7 mouse cellular contexts compared by ENCODE assay signal in genomic region chr8:100942680-100943427, GRCm38 (mm10).
DNase-seq lines count a peak whose midpoint lies in the region; ATAC-seq lines count a peak whose summit lies in the region.

No protein-coding gene starts in this region.

- H3K27ac ChIP-seq in midbrain, embryonic 14.5 days (replicated peaks; ENCODE audit: low read depth, low read length) = peak overlapping the region; percentile 49
- no peak overlapping the region for H3K27ac ChIP-seq in midbrain, embryonic 10.5 days (replicated peaks)

- no peak overlapping the region for H3K9ac ChIP-seq in midbrain, embryonic 14.5 days (replicated peaks; ENCODE audit: low read length)

- no peaks in the 10 kb centered on the region for H3K36me3 ChIP-seq in midbrain, embryonic 14.5 days (ENCODE audit: control insufficient read depth, insufficient read depth, low read length)
- H3K36me3 ChIP-seq in midbrain, embryonic 10.5 days = no peaks in the 10 kb centered on the region

- peaks cover 6% of the 10 kb centered on the region; the same call in 1 of the 2 replicates for H3K4me1 ChIP-seq in midbrain, embryonic 14.5 days (ENCODE audit: control insufficient read depth, insufficient read depth, low read length)
- H3K4me1 ChIP-seq in midbrain, embryonic 10.5 days = peaks cover 8% of the 10 kb centered on the region

- H3K4me3 ChIP-seq in midbrain, embryonic 14.5 days (replicated peaks; ENCODE audit: low read depth, low read length) = no peak overlapping the region
- no peak overlapping the region for H3K4me3 ChIP-seq in midbrain, embryonic 10.5 days

- intact Hi-C loops in left cerebral cortex, postnatal 25 days (cut with DNase I) = loop anchor here (10.0 kb wide), 1 partner anchor 1122 kb away; no protein-coding TSS in a partner anchor

- peak; percentile 88 for DNase-seq in midbrain, embryonic 14.5 days
- DNase-seq in midbrain, embryonic 10.5 days (ENCODE audit: low spot score) = no peak
- DNase-seq in frontal cortex, postnatal 10 days (ENCODE audit: low spot score in 2 of 2) = peak; percentile 11 to 24
- peak; percentile 26 to 63 for DNase-seq in left cerebral cortex, postnatal 25 days (ENCODE audit: low spot score in 2 of 2)
- no peak for DNase-seq in urinary bladder, postnatal 10 days (ENCODE audit: low spot score)
- DNase-seq in urinary bladder, adult 2 months (ENCODE audit: low spot score) = no peak
- no peak for DNase-seq in heart, postnatal 4 days

- H3K27me3 ChIP-seq in midbrain, embryonic 14.5 days (ENCODE audit: control insufficient read depth, insufficient read depth, low read length) = no peaks in the 10 kb centered on the region
- H3K27me3 ChIP-seq in midbrain, embryonic 10.5 days (ENCODE audit: low read depth, poor library complexity, severe bottlenecking) = no peaks in the 10 kb centered on the region

- H3K4me2 ChIP-seq in midbrain, embryonic 14.5 days (ENCODE audit: low read length) = no peak overlapping the region

- no peaks in the 10 kb centered on the region for H3K9me3 ChIP-seq in midbrain, embryonic 14.5 days (ENCODE audit: control insufficient read depth, low read length)
- no peaks in the 10 kb centered on the region for H3K9me3 ChIP-seq in midbrain, embryonic 10.5 days (replicated peaks)

- ATAC-seq in midbrain, embryonic 14.5 days (ENCODE audit: low FRiP score, low TSS enrichment) = peak; percentile 69; the same call in 1 of the 2 replicates

- WGBS in midbrain, embryonic 14.5 days = 53% methylated on average over 6 of the region's 6 CpGs
- 83% methylated on average over 6 of the region's 6 CpGs for whole genome bisulfite sequencing in midbrain, embryonic 10.5 days

Comparison
In these comparisons a context has a peak if more than half of its experiments do, and no peak if none do; other contexts are left out.
1. DNase-seq: peak in midbrain, embryonic 14.5 days (single experiment), frontal cortex, postnatal 10 days (2 of 2) and left cerebral cortex, postnatal 25 days (2 of 2); none in midbrain, embryonic 10.5 days (single experiment), urinary bladder, postnatal 10 days (single experiment), urinary bladder, adult 2 months (single experiment) and heart, postnatal 4 days (single experiment).